Mouse (Mus musculus) brain, embryonic 14.5 days (tissue): ENCODE data around the gene Trmt10a.

Source experiments
- CTCF ChIP-seq: fragments of 200-500 bp; IDR thresholded peaks from 2 replicates; pipeline ENCODE4 v1.5.1; 2012; ENCODE audit warnings: inconsistent platforms, mild to moderate bottlenecking, moderate library complexity, borderline replicate concordance; ENCODE audit not compliant: insufficient read depth, insufficient read length; ENCODE audit errors: extremely low read depth
- POLR2A ChIP-seq: fragments of 200-500 bp; IDR thresholded peaks from 2 replicates; pipeline ENCODE4 v1.6.1; 2012; ENCODE audit warnings: mild to moderate bottlenecking, inconsistent platforms, borderline replicate concordance; ENCODE audit not compliant: poor library complexity, insufficient read depth, insufficient read length, severe bottlenecking; ENCODE audit errors: extremely low read depth

GRCm38 (mm10) chr3:138197093-138197492 is 53.8 kb downstream of the Trmt10a start:
- TF ChIP-seq POLR2A (no peak), CTCF (no peak)
